Mouse (Mus musculus): ENCODE measurements around the gene C2cd5. TPM values are rescaled to one million over a fixed set of nuclear protein-coding genes. Genes with fewer than 3 reads are reported as not detected.

The C2cd5 gene
- polyA plus RNA-seq, 3 experiments from 2014 or later = 50.1 to 82.6 (median 80.9) TPM

GRCm38 (mm10) chr6:142972205-142972604 is 127.7 kb downstream of the C2cd5 start:
- ATAC-seq = no peak

- no peak for ATAC-seq
These were observed 132.5 kb downstream of the C2cd5 start for GRCm38 (mm10) chr6:142967407-142967806.

- peak; percentile 82 for ATAC-seq
These were observed 135.2 kb downstream of the C2cd5 start for GRCm38 (mm10) chr6:142964531-142965385.

- ATAC-seq = peak; percentile 27
These were observed 135.8 kb downstream of the C2cd5 start, which contains the start of gene St8sia1 for GRCm38 (mm10) chr6:142964076-142964530. Gene St8sia1 (minus strand): TSS chr6:142964452.

- ATAC-seq = no peak
These were observed 136.4 kb downstream of the C2cd5 start for GRCm38 (mm10) chr6:142963480-142964075.

- ATAC-seq = no peak
These were observed 137.1 kb downstream of the C2cd5 start for GRCm38 (mm10) chr6:142962881-142963280.

- ATAC-seq = no peak
These were observed 137.5 kb downstream of the C2cd5 start for GRCm38 (mm10) chr6:142962476-142962875.

GRCm38 (mm10) chr6:142961721-142962455 is 138.1 kb downstream of the C2cd5 start:
- no peak for ATAC-seq

Other genes starting within 250 kb of the C2cd5 start
- 10 to 100 TPM in 2 of 3 experiments, 1 to 10 TPM in 1; 1.3 to 14.6 (median 12.7) TPM for gene St8sia1, start 135.7 kb downstream of the C2cd5 start, polyA plus RNA-seq (2017; shearing (Covaris generic))
- 10 to 100 TPM; 15.2 to 39.5 (median 37.0) TPM for gene Etnk1, start 67.1 kb upstream of the C2cd5 start, polyA plus RNA-seq (2017; shearing (Covaris generic))

Measured in inflammation-experienced regulatory T-cells, adult 6 months (primary cell).